Mouse (Mus musculus) neural tube, embryonic 14.5 days (tissue): ENCODE results near the gene Dner. TPM values are rescaled to one million over a fixed set of nuclear protein-coding genes. Genes with fewer than 3 reads are reported as not detected.

Source experiments
- ATAC-seq: fragments of 200-750 bp; cut with Nextera tagmentation; 2 replicates; pipeline ENCODE4 v1.8.0; 2017; ENCODE audit warnings: low read depth, mild to moderate bottlenecking, moderate TSS enrichment, moderate library complexity
- H3K27ac ChIP-seq: fragments of 300-500 bp; sonication (generic); 2 replicates; pipeline ENCODE4 v1.5.1; 2014; ENCODE audit warnings: low read depth, mild to moderate bottlenecking, control low read depth, low read length, moderate library complexity, mixed read lengths
- H3K27me3 ChIP-seq: fragments of 300-500 bp; sonication (generic); 2 replicates; pipeline ENCODE4 v1.6.1; 2014; ENCODE audit warnings: low read length; ENCODE audit not compliant: control insufficient read depth, insufficient read depth
- H3K36me3 ChIP-seq: fragments of 300-500 bp; sonication (generic); 2 replicates; pipeline ENCODE4 v1.6.1; 2014; ENCODE audit warnings: low read length, mixed read lengths; ENCODE audit not compliant: control insufficient read depth, insufficient read depth
- H3K4me1 ChIP-seq: fragments of 300-500 bp; sonication (generic); 2 replicates; pipeline ENCODE4 v1.6.1; 2014; ENCODE audit warnings: low read length; ENCODE audit not compliant: control insufficient read depth, insufficient read depth
- H3K4me2 ChIP-seq: fragments of 300-500 bp; sonication (generic); 2 replicates; pipeline ENCODE4 v1.6.1; 2014; ENCODE audit warnings: mild to moderate bottlenecking, low read depth, low read length, control low read depth
- H3K4me3 ChIP-seq: fragments of 300-500 bp; sonication (generic); 2 replicates; pipeline ENCODE4 v1.5.1; 2014; ENCODE audit warnings: low read depth, low read length, control low read depth, mixed read lengths
- H3K9ac ChIP-seq: fragments of 300-500 bp; sonication (generic); replicated peaks from 2 replicates; pipeline ENCODE4 v1.6.1; 2014; ENCODE audit warnings: low read depth, mild to moderate bottlenecking, control low read depth, low read length, mixed read lengths
- H3K9me3 ChIP-seq: fragments of 300-500 bp; sonication (generic); 2 replicates; pipeline ENCODE4 v1.6.1; 2016; ENCODE audit warnings: low read length; ENCODE audit not compliant: control insufficient read depth
- WGBS: fragments of 180-500 bp; shearing (Covaris S2); extraction: QIAGEN DNeasy Blood & Tissue Kit; methylation state at CpG from one replicate; pipeline ENCODE4 v1.1.7; 2014; 5-methylcytosine and 5-hydroxymethylcytosine counted together
- polyA plus RNA-seq: library from polyadenylated mRNA; unstranded; fragments of >200 nt; fragmentation: Nextera tagmentation; extraction: Ambion mirVana; gene quantifications from 2 replicates; pipeline ENCODE4 v1.2.1, GENCODE M21; 2014

Dner gene
- polyA plus RNA-seq, 1 experiment from 2014 or later, result 342 TPM

DNA sequence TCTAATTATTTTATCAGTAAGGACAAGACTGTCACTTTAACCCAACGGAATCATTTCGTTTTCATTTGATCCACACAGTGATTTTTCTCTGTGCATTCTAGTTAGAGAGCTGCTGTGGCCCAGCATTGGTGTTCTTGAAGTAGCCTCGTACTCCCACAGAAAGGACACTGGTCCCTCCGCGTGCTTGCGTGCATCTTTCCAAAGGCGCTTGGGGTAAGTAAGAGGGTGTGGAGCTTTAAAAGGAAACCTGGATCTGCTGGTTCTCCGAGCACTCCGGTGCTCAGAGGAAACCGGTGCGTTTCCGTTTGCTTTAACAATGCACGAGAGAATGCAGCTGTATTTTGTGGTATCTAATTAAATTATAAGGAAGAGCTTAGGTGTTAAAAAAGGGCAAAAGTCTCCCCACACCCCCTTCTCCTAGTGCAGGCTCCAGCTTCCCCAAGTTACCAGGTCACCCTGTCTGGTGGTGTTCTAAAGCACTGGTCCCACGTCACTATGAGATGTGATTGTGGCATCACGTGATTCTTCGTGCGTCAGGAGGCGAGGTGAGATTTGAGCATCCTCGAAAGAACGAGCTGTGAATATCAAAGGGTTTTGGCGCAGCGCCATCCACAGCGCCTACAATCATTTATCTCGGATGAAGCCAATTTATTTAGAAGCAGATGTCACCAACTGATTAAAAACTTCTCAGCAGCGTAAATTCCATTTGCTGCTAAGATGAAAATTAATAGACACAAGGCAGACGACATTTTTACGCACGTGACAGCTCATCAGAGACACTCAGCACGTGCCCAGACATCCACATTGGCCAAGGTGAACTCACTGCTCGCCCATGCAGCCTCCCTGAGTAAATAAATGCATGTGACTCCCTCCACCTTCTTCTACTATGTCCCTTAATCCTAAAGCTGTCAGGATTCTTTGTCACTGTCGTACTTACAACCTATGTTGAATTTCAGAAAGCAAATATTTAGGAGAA, 14.1 kb upstream of the Dner start:
- no peaks in the 10 kb centered on the region for H3K9me3 ChIP-seq
- ATAC-seq, result peak; percentile 93
- H3K27ac ChIP-seq, result peak overlapping the region; percentile 85
- peak overlapping the region; percentile 58 for H3K4me2 ChIP-seq
- 10% methylated on average over 31 of the region's 31 CpGs for WGBS
- peak overlapping the region; percentile 53 for H3K9ac ChIP-seq
- H3K4me1 ChIP-seq, result no peaks in the 10 kb centered on the region; the same call in 1 of the 2 replicates
- H3K27me3 ChIP-seq, result no peaks in the 10 kb centered on the region
- no peaks in the 10 kb centered on the region for H3K36me3 ChIP-seq
- peak overlapping the region; percentile 29 for H3K4me3 ChIP-seq

DNA sequence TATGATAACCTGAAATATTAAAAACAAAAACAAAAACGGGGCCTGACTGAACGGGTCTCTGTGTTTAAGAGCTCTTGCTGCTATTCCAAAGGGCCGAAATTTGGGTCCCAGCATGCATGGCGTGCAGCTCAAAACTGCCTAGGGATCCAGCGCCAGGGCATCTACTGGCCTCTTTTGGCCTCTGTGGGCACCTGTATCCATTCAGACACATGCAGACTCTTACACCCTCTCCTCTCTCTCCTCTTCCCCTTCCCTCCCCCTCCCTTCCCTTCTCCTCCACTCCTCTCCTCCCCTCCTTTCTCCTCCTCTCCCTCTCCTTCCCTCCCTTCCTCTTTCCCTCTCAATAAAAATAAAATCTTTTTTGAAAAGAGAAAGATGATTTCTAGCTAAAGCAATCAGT, 13.4 kb upstream of the Dner start:
- H3K36me3 ChIP-seq, result no peaks in the 10 kb centered on the region
- H3K9me3 ChIP-seq, result no peaks in the 10 kb centered on the region
- peak overlapping the region; percentile 85; the same call in 1 of the 2 replicates for H3K27ac ChIP-seq
- no peaks in the 10 kb centered on the region for H3K27me3 ChIP-seq
- WGBS, result 16% methylated on average over 5 of the region's 5 CpGs
- H3K4me3 ChIP-seq, result peak overlapping the region; percentile 14; the same call in 1 of the 2 replicates
- no peaks in the 10 kb centered on the region; the same call in 1 of the 2 replicates for H3K4me1 ChIP-seq
- peak overlapping the region; percentile 58 for H3K4me2 ChIP-seq
- peak; percentile 77 for ATAC-seq
- H3K9ac ChIP-seq, result no peak overlapping the region; the same call in 1 of the 2 replicates

DNA sequence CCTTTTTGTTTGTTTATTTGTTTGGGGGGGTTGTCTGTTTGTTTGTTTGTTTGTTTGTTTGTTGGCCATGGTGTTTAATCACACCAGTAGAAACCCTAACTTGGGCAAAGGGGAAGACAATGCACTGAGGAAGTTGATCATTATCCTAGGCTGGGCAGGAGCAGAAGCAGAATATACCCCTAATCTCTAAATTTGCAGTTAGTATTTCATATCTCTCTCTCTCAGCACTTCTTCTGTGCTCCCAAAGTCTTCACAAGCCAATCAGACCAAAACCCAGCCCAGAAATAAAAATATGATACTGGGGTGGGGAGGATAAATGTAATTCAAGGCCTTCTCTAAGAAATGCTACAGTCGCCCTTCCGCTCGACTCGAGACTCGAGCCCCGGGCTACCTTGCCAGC, 4.2 kb upstream of the Dner start:
- no peak overlapping the region for H3K4me3 ChIP-seq
- H3K27ac ChIP-seq, result no peak overlapping the region
- 98% methylated on average over 6 of the region's 6 CpGs for WGBS
- H3K4me1 ChIP-seq, result peaks cover 5% of the 10 kb centered on the region
- H3K9ac ChIP-seq, result no peak overlapping the region
- H3K27me3 ChIP-seq, result no peaks in the 10 kb centered on the region
- no peak for ATAC-seq
- H3K4me2 ChIP-seq, result no peak overlapping the region
- no peaks in the 10 kb centered on the region for H3K36me3 ChIP-seq
- no peaks in the 10 kb centered on the region for H3K9me3 ChIP-seq

DNA sequence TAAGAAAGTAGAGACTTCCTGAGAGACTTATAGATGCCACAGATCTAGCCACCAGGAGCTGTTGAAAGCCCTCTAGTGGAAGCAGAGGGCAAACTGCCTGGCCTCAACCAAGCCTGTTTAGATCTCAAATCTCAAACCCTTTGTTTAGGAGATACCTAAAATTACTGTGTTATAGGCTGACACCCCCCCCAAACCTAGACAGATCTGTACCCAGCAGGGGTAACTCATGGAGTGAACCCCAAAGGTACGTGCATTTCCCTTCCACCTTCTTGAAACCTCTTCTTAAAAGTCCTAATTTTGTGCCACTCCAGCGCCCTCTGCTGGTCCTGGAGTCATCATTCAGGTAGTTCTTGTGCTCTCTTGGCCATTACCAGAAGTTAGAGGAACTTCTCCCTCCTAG, 1.1 kb upstream of the Dner start:
- H3K4me1 ChIP-seq, result peaks cover 17% of the 10 kb centered on the region
- 0 out of 2 replicates have a peak, but pooled peaks have one; percentile 22 for ATAC-seq
- 3% methylated on average over 2 of the region's 2 CpGs for WGBS
- H3K9ac ChIP-seq, result no peak overlapping the region
- no peaks in the 10 kb centered on the region for H3K36me3 ChIP-seq
- H3K4me3 ChIP-seq, result no peak overlapping the region
- no peak overlapping the region for H3K4me2 ChIP-seq
- no peaks in the 10 kb centered on the region for H3K9me3 ChIP-seq
- no peak overlapping the region for H3K27ac ChIP-seq
- no peaks in the 10 kb centered on the region for H3K27me3 ChIP-seq

DNA sequence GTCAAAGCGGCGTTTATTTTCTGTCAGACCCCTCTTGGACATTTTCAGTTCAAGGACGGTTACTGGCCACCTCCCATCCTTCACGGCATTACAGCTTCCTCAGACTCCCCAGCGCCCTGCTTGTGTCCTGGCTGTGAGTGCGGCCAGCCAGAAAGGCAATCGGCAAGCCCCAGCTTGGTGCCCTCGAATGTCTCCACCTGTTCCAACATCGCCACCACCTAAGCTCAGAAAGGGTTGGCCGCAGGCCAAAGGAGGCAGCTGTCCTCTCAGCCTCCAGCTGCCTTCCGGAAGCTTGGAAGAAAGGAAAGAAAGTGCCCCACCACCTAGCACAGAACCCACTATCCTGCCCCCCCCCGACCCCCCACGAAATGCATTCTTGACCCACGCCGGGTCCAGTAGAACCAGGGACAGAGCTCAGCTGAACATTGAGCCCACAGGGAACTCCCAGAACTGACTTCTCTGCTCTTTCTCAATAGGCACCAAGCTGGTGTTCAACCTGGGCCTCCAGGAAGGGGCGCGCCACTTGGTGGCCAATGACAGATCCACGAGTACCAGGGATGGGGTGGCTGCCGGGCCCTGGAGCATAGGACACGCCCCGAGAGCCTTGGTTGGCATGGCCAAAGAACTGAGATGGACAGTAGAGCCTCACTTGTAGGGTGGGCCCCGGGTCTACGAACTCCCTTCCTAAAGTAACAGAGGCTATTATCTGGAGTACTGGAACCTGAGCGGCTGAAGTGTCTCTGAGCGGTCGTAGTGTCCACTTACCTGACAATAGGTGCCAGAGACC, 1.1 kb downstream of the Dner start:
- peak overlapping the region; percentile 80 for H3K4me2 ChIP-seq
- peak overlapping the region; percentile 96 for H3K4me3 ChIP-seq
- H3K9me3 ChIP-seq, result no peaks in the 10 kb centered on the region
- peak; percentile 77 for ATAC-seq
- H3K27ac ChIP-seq, result peak overlapping the region; percentile 96
- H3K27me3 ChIP-seq, result no peaks in the 10 kb centered on the region
- H3K36me3 ChIP-seq, result no peaks in the 10 kb centered on the region; the same call in 1 of the 2 replicates
- H3K4me1 ChIP-seq, result peaks cover 27% of the 10 kb centered on the region
- WGBS, result 3% methylated on average over 26 of the region's 26 CpGs
- peak overlapping the region; percentile 97 for H3K9ac ChIP-seq

DNA sequence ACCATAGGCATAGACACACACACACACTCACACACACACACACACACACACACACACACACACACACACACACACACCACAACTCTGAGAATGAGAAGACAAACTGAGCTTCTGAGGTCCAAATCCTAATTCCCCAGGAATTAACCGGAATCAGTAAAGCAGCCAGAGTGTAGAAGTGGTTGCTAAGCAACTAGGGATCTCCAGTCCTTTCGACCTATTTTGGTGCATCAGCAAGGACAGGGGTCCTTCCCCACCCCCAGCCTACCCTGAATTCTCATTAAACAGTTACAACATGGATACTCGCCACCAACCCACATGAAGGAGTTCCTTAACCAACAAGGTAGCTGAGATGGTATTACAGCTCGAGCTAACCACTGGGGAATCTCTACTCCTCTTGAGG, 18.1 kb downstream of the Dner start:
- H3K27ac ChIP-seq, result no peak overlapping the region
- no peak overlapping the region for H3K4me3 ChIP-seq
- H3K9me3 ChIP-seq, result no peaks in the 10 kb centered on the region
- no peak overlapping the region for H3K9ac ChIP-seq
- WGBS, result 67% methylated on average over 4 of the region's 4 CpGs
- H3K36me3 ChIP-seq, result no peaks in the 10 kb centered on the region
- no peaks in the 10 kb centered on the region for H3K4me1 ChIP-seq
- H3K27me3 ChIP-seq, result no peaks in the 10 kb centered on the region
- no peak overlapping the region for H3K4me2 ChIP-seq
- ATAC-seq, result no peak

DNA sequence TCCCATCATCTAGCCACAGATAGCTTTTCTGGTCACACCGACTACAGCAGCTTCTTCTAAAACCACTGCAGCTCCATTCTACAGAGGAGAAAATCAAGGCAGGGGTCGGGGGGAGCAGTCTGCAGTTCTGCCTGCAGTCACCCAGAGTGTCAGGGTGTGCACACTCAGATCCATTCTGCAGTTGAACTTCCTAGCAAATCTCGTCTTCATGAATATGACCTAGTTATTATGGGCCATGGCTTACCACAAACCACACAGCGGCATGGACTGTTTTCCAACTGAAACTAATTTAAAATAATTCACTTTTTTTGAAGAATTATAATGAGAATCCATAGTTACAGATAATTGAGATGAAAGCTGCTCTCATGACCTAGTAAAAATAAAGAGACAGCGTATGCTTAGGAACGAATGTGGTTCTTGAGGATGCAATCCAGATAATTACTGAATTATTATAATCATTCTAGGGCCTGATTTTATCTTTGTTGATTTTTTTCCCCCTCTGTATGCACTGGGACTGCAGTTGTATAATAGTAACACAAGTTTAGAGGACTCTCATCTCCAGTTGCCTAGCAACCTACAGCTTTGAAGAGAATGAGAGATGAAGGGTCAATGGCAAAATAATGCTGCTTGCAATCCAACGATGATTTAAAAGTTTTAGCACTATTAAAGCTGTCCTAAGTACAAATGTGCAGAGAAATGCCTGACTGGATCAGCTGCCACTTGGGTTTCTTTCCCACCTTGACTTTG, 27.7 kb downstream of the Dner start:
- Histone ChIP-seq H3K36me3 (no peaks in the 10 kb centered on the region), H3K4me2 (no peak overlapping the region), H3K27ac (no peak overlapping the region), H3K4me3 (no peak overlapping the region), H3K4me1 (peaks cover 10% of the 10 kb centered on the region; the same call in 1 of the 2 replicates), H3K9ac (no peak overlapping the region), H3K9me3 (no peaks in the 10 kb centered on the region), H3K27me3 (no peaks in the 10 kb centered on the region)
- no peak for ATAC-seq
- 81% methylated on average over 7 of the region's 7 CpGs for WGBS

DNA sequence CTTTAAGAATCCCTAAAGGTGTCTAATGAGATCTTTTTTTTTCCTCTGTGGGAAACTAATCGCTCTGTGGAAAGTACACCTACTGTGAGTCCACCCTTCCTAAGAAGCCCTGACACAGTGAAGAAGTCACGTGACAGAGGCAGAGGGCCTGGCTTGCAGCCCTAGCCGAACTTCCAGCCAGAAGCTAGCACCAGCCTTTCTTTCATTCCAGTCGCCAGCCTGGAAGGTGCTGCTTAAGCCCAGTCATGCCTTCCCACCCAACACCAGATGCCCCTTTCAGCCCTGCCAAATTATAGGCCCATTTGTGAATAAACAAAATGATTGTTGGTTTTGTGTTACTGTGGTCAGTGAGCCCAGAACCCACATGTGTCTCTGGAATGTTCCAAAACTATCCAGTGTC, 28.4 kb downstream of the Dner start:
- no peak overlapping the region for H3K4me3 ChIP-seq
- no peak for ATAC-seq
- H3K9me3 ChIP-seq, result no peaks in the 10 kb centered on the region
- H3K9ac ChIP-seq, result no peak overlapping the region
- 81% methylated on average over 4 of the region's 4 CpGs for WGBS
- no peaks in the 10 kb centered on the region for H3K27me3 ChIP-seq
- H3K36me3 ChIP-seq, result no peaks in the 10 kb centered on the region
- peaks cover 10% of the 10 kb centered on the region; the same call in 1 of the 2 replicates for H3K4me1 ChIP-seq
- no peak overlapping the region for H3K27ac ChIP-seq
- H3K4me2 ChIP-seq, result no peak overlapping the region
